Mouse (Mus musculus): ENCODE results near the gene Itpk1. TPM values are rescaled to one million over a fixed set of nuclear protein-coding genes. Genes with fewer than 3 reads are reported as not detected.

Itpk1 gene
- polyA plus RNA-seq, 1 experiment from 2014 or later: 5.8 TPM

DNA sequence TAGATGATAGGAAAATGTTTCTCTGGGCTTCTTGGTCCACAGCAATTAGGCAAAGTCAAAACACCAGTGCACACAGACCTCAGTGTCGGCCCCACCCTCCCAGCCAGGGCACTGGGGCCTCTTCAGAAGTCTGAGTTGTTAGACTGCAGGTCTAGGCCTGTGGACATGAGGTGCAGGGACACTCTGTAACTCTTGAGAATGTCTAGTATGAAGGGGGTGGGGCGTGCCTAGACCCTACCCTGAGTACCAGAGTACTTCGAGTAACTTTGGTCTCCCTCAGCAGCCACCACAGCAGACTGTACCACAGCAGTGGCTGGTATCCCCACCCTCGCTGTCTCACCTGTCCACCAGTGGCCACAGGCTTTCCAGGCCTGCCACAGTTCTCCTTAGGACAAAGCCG, 18.4 kb downstream of the Itpk1 start:
- no peak for ATAC-seq (replicated peaks; ENCODE audit: low FRiP score)
- Histone ChIP-seq H3K27ac (ENCODE audit: low read depth, low read length) (no peak overlapping the region), H3K4me1 (replicated peaks; ENCODE audit: control insufficient read depth, insufficient read depth, low read length) (peaks cover 13% of the 10 kb centered on the region), H3K27me3 (replicated peaks; ENCODE audit: control insufficient read depth, insufficient read depth, low read length) (no peaks in the 10 kb centered on the region), H3K4me3 (ENCODE audit: low read depth, low read length) (no peak overlapping the region), H3K9ac (ENCODE audit: low read depth, low read length) (no peak overlapping the region), H3K9me3 (ENCODE audit: control insufficient read depth, low read length) (no peaks in the 10 kb centered on the region), H3K4me2 (no peak overlapping the region), H3K36me3 (ENCODE audit: control insufficient read depth, insufficient read depth, low read length) (no peaks in the 10 kb centered on the region; the same call in 1 of the 2 replicates)
- DNase-seq (ENCODE audit: low spot score): no peak
- 81% methylated on average over 5 of the region's 5 CpGs for WGBS

DNA sequence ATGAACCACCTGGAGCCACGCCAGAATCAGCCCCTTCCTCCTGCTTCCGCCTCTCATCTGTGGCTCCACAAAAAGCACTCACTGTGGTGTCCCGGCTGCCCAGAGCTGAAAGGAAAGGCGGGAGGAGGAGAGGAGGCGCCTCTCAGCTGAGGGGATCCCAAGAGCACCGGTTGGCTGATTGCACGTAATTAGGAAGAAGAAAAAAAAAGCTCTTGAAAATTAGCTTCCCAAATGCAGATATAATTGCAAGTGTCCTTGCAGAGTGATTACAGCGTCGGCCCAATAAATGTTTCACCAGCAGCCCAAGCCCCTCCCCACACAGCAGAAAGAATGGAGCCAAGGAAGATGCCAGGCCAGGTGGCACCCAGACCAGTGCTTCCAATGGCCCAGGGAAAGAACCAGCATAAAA, 19.2 kb downstream of the Itpk1 start:
- H3K9ac ChIP-seq (ENCODE audit: low read depth, low read length): no peak overlapping the region
- no peaks in the 10 kb centered on the region for H3K9me3 ChIP-seq (ENCODE audit: control insufficient read depth, low read length)
- no peak overlapping the region for H3K4me3 ChIP-seq (ENCODE audit: low read depth, low read length)
- DNase-seq (ENCODE audit: low spot score) (no peak), ATAC-seq (replicated peaks; ENCODE audit: low FRiP score) (no peak)
- no peak overlapping the region for H3K4me2 ChIP-seq
- 72% methylated on average over 9 of the region's 9 CpGs for WGBS
- no peaks in the 10 kb centered on the region for H3K27me3 ChIP-seq (replicated peaks; ENCODE audit: control insufficient read depth, insufficient read depth, low read length)
- no peak overlapping the region for H3K27ac ChIP-seq (ENCODE audit: low read depth, low read length)
- H3K4me1 ChIP-seq (replicated peaks; ENCODE audit: control insufficient read depth, insufficient read depth, low read length): peaks cover 13% of the 10 kb centered on the region
- no peaks in the 10 kb centered on the region; the same call in 1 of the 2 replicates for H3K36me3 ChIP-seq (ENCODE audit: control insufficient read depth, insufficient read depth, low read length)

DNA sequence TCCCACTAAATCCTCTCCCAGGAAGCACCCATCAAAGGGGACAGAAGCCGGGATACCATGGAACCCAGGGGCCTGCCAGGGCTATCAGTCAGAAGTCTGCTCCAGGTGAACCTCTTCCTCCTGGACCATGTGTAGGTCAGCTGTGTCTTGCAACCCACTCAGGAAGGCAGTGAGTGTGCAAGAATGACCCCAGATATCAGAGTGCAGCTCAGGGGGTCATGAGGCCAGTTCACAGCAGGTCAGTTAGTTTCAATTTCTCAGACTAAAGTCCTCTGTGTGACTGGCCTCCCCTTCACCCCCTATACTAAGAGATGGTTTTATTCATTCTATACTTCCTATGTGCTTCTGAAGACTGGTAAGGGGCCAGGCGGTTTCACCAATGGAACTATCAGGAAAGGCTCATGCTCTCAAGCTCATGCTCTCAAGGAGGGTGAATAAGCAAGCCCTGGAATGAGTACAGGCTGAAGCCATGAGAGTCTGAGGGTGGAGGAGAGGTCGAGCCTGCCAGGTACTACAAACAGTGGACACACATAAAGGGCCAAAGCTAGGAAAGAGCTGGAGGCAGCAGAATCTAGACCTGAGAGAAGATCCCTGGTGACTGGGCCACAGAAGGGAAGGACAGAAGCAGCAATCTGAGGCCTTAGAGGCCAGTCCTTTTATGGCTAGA, 19.9 kb downstream of the Itpk1 start:
- WGBS: 70% methylated on average over 3 of the region's 3 CpGs
- Histone ChIP-seq H3K4me2 (no peak overlapping the region), H3K36me3 (ENCODE audit: control insufficient read depth, insufficient read depth, low read length) (no peaks in the 10 kb centered on the region; the same call in 1 of the 2 replicates), H3K9ac (ENCODE audit: low read depth, low read length) (no peak overlapping the region), H3K9me3 (ENCODE audit: control insufficient read depth, low read length) (no peaks in the 10 kb centered on the region), H3K27me3 (replicated peaks; ENCODE audit: control insufficient read depth, insufficient read depth, low read length) (no peaks in the 10 kb centered on the region), H3K27ac (ENCODE audit: low read depth, low read length) (no peak overlapping the region), H3K4me1 (replicated peaks; ENCODE audit: control insufficient read depth, insufficient read depth, low read length) (peaks cover 12% of the 10 kb centered on the region), H3K4me3 (ENCODE audit: low read depth, low read length) (no peak overlapping the region)
- no peak for ATAC-seq (replicated peaks; ENCODE audit: low FRiP score)
- no peak for DNase-seq (ENCODE audit: low spot score)

DNA sequence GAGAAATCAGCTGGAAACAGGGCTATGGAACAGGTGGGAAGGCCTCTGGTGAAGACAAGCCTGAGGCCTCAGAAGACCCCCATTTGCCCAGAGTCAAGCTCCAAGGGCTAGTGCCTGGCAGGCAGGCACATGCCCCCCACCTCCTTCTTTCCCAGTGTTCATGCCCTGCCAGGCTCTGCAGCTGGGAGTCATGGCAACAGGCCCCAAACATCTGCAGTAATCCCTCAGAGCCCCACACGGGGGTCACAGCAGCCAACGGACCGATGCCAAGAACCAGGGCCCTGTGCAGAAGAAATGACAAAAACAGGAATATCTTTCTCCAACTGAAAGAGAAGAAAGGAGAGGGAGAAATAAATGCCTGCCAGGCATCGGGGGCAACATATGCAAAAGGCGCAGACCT, 20.8 kb downstream of the Itpk1 start:
- peaks cover 9% of the 10 kb centered on the region for H3K4me1 ChIP-seq (replicated peaks; ENCODE audit: control insufficient read depth, insufficient read depth, low read length)
- 88% methylated on average over 5 of the region's 5 CpGs for WGBS

GRCm38 (mm10) chr12:102683438-102683837, 21.3 kb downstream of the Itpk1 start:
- WGBS: 83% methylated on average over 6 of the region's 6 CpGs
- Histone ChIP-seq H3K36me3 (ENCODE audit: control insufficient read depth, insufficient read depth, low read length) (no peaks in the 10 kb centered on the region; the same call in 1 of the 2 replicates), H3K4me3 (ENCODE audit: low read depth, low read length) (no peak overlapping the region), H3K9ac (ENCODE audit: low read depth, low read length) (no peak overlapping the region), H3K27me3 (replicated peaks; ENCODE audit: control insufficient read depth, insufficient read depth, low read length) (no peaks in the 10 kb centered on the region), H3K27ac (ENCODE audit: low read depth, low read length) (no peak overlapping the region), H3K4me1 (replicated peaks; ENCODE audit: control insufficient read depth, insufficient read depth, low read length) (peaks cover 9% of the 10 kb centered on the region), H3K4me2 (no peak overlapping the region), H3K9me3 (ENCODE audit: control insufficient read depth, low read length) (no peaks in the 10 kb centered on the region)
- DNase-seq (ENCODE audit: low spot score): no peak
- no peak for ATAC-seq (replicated peaks; ENCODE audit: low FRiP score)

More for the DNA sequence above, 20.8 kb downstream of the Itpk1 start:
- H3K4me3 ChIP-seq (ENCODE audit: low read depth, low read length): no peak overlapping the region
- no peak overlapping the region for H3K9ac ChIP-seq (ENCODE audit: low read depth, low read length)
- H3K9me3 ChIP-seq (ENCODE audit: control insufficient read depth, low read length): no peaks in the 10 kb centered on the region
- H3K36me3 ChIP-seq (ENCODE audit: control insufficient read depth, insufficient read depth, low read length): no peaks in the 10 kb centered on the region; the same call in 1 of the 2 replicates
- H3K27ac ChIP-seq (ENCODE audit: low read depth, low read length): no peak overlapping the region
- DNase-seq (ENCODE audit: low spot score): no peak
- no peaks in the 10 kb centered on the region for H3K27me3 ChIP-seq (replicated peaks; ENCODE audit: control insufficient read depth, insufficient read depth, low read length)
- ATAC-seq (replicated peaks; ENCODE audit: low FRiP score): no peak
- no peak overlapping the region for H3K4me2 ChIP-seq

DNA sequence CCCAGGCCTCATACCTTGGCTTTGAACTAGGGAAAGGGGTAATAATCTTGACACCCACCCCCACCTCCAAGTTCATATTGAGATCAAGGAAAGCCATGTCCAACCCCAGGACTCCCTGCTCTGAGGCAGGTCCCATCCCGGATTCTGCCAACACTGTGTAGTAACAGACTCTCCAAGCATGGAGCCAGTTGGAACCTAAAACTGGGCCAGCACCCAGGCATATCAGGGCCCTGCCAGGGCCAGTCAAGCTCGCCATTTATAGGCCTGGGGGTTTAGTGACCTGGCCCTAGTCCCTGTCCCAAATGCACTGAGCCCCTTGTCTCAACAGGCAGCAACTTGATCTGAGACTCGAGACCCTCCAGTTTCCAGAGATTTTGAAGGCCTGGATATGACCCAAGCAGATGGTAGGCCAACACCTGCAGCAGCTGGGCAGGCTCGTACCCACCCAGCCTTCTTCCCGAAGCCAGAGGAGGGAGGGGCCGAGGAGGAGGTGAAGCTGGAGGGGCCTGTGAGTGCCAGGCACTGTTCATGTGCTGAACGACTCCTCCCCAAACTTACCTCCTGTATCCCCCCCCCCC, 21.9 kb downstream of the Itpk1 start:
- H3K4me2 ChIP-seq: no peak overlapping the region
- H3K9me3 ChIP-seq (ENCODE audit: control insufficient read depth, low read length): no peaks in the 10 kb centered on the region
- ATAC-seq (replicated peaks; ENCODE audit: low FRiP score) (no peak), DNase-seq (ENCODE audit: low spot score) (no peak)
- H3K36me3 ChIP-seq (ENCODE audit: control insufficient read depth, insufficient read depth, low read length): no peaks in the 10 kb centered on the region; the same call in 1 of the 2 replicates
- H3K27me3 ChIP-seq (replicated peaks; ENCODE audit: control insufficient read depth, insufficient read depth, low read length): no peaks in the 10 kb centered on the region
- no peak overlapping the region for H3K27ac ChIP-seq (ENCODE audit: low read depth, low read length)
- H3K4me3 ChIP-seq (ENCODE audit: low read depth, low read length): no peak overlapping the region
- no peak overlapping the region for H3K9ac ChIP-seq (ENCODE audit: low read depth, low read length)
- WGBS: 78% methylated on average over 7 of the region's 7 CpGs
- peaks cover 6% of the 10 kb centered on the region for H3K4me1 ChIP-seq (replicated peaks; ENCODE audit: control insufficient read depth, insufficient read depth, low read length)

GRCm38 (mm10) chr12:102682085-102682484, 22.6 kb downstream of the Itpk1 start:
- no peak overlapping the region for H3K27ac ChIP-seq (ENCODE audit: low read depth, low read length)
- no peaks in the 10 kb centered on the region for H3K27me3 ChIP-seq (replicated peaks; ENCODE audit: control insufficient read depth, insufficient read depth, low read length)
- 70% methylated on average over 5 of the region's 5 CpGs for WGBS
- H3K4me3 ChIP-seq (ENCODE audit: low read depth, low read length): no peak overlapping the region
- H3K9ac ChIP-seq (ENCODE audit: low read depth, low read length): no peak overlapping the region
- no peaks in the 10 kb centered on the region for H3K9me3 ChIP-seq (ENCODE audit: control insufficient read depth, low read length)
- no peak overlapping the region for H3K4me2 ChIP-seq
- peaks cover 6% of the 10 kb centered on the region for H3K4me1 ChIP-seq (replicated peaks; ENCODE audit: control insufficient read depth, insufficient read depth, low read length)
- no peak for DNase-seq (ENCODE audit: low spot score)
- no peaks in the 10 kb centered on the region for H3K36me3 ChIP-seq (ENCODE audit: control insufficient read depth, insufficient read depth, low read length)
- ATAC-seq (replicated peaks; ENCODE audit: low FRiP score): no peak

GRCm38 (mm10) chr12:102681590-102681989, 23.1 kb downstream of the Itpk1 start:
- ATAC-seq (replicated peaks; ENCODE audit: low FRiP score) (no peak), DNase-seq (ENCODE audit: low spot score) (no peak)
- no peak overlapping the region for H3K4me3 ChIP-seq (ENCODE audit: low read depth, low read length)
- no peak overlapping the region for H3K9ac ChIP-seq (ENCODE audit: low read depth, low read length)
- no peaks in the 10 kb centered on the region for H3K36me3 ChIP-seq (ENCODE audit: control insufficient read depth, insufficient read depth, low read length)
- WGBS: 77% methylated on average over 7 of the region's 7 CpGs
- H3K27ac ChIP-seq (ENCODE audit: low read depth, low read length): no peak overlapping the region
- H3K27me3 ChIP-seq (replicated peaks; ENCODE audit: control insufficient read depth, insufficient read depth, low read length): no peaks in the 10 kb centered on the region
- H3K4me2 ChIP-seq: no peak overlapping the region
- no peaks in the 10 kb centered on the region for H3K9me3 ChIP-seq (ENCODE audit: control insufficient read depth, low read length)
- peaks cover 6% of the 10 kb centered on the region for H3K4me1 ChIP-seq (replicated peaks; ENCODE audit: control insufficient read depth, insufficient read depth, low read length)

DNA sequence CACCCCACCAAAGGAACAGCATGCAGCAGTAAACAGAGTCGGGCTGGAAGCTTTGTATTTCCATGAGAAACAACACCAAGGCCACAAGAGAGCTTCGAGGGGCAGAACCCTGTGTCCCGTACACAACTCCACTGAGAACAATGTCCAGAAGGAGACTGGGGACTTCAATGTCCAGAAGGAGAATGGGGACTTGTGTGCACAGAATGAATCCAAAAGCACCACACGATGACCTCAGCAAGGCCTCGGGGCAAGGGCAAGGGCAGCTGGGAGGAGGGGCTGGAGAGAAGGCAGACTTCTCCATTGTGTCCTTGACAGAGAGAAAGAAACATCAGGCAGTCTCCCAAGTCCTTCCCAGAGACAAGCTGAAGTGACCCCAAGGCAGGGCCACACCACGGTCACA, 25.9 kb downstream of the Itpk1 start:
- ATAC-seq (replicated peaks; ENCODE audit: low FRiP score): no peak
- no peaks in the 10 kb centered on the region; the same call in 1 of the 2 replicates for H3K36me3 ChIP-seq (ENCODE audit: control insufficient read depth, insufficient read depth, low read length)
- peaks cover 3% of the 10 kb centered on the region; the same call in 1 of the 2 replicates for H3K4me1 ChIP-seq (replicated peaks; ENCODE audit: control insufficient read depth, insufficient read depth, low read length)
- 70% methylated on average over 6 of the region's 6 CpGs for WGBS
- H3K9ac ChIP-seq (ENCODE audit: low read depth, low read length): no peak overlapping the region
- no peak overlapping the region for H3K27ac ChIP-seq (ENCODE audit: low read depth, low read length)
- no peaks in the 10 kb centered on the region for H3K27me3 ChIP-seq (replicated peaks; ENCODE audit: control insufficient read depth, insufficient read depth, low read length)
- no peak for DNase-seq (ENCODE audit: low spot score)
- no peak overlapping the region for H3K4me3 ChIP-seq (ENCODE audit: low read depth, low read length)
- H3K9me3 ChIP-seq (ENCODE audit: control insufficient read depth, low read length): no peaks in the 10 kb centered on the region
- no peak overlapping the region for H3K4me2 ChIP-seq

Measured in liver, embryonic 11.5 days (tissue).